Mouse (Mus musculus) liver, embryonic 16.5 days (tissue): ENCODE measurements around the gene Ehhadh. TPM values are rescaled to one million over a fixed set of nuclear protein-coding genes. Genes with fewer than 3 reads are reported as not detected.

Experiments
- ATAC-seq: fragments of 200-750 bp; cut with Nextera tagmentation; 2 replicates; pipeline ENCODE4 v1.8.0; 2017; ENCODE audit warnings: low read depth, mild to moderate bottlenecking, moderate number of reproducible peaks, moderate library complexity
- H3K27ac ChIP-seq: fragments of 300-500 bp; sonication (generic); 2 replicates; pipeline ENCODE4 v1.5.1; 2014; ENCODE audit warnings: mild to moderate bottlenecking, low read length
- H3K27me3 ChIP-seq: fragments of 300-500 bp; sonication (generic); 2 replicates; pipeline ENCODE4 v1.6.1; 2014; ENCODE audit warnings: low read depth, low read length, mixed read lengths; ENCODE audit not compliant: control insufficient read depth, insufficient read depth
- H3K36me3 ChIP-seq: fragments of 300-500 bp; sonication (generic); 2 replicates; pipeline ENCODE4 v1.6.1; 2014; ENCODE audit warnings: mild to moderate bottlenecking; ENCODE audit not compliant: control insufficient read depth, insufficient read depth
- H3K4me1 ChIP-seq: fragments of 300-500 bp; sonication (generic); 2 replicates; pipeline ENCODE4 v1.6.1; 2014; ENCODE audit warnings: low read depth, low read length, mixed read lengths; ENCODE audit not compliant: control insufficient read depth
- H3K4me2 ChIP-seq: fragments of 300-500 bp; sonication (generic); 2 replicates; pipeline ENCODE4 v1.6.1; 2014; ENCODE audit warnings: low read depth, low read length, mixed read lengths
- H3K4me3 ChIP-seq: fragments of 300-500 bp; sonication (generic); 2 replicates; pipeline ENCODE4 v1.5.1; 2014; ENCODE audit warnings: low read depth, mild to moderate bottlenecking, low read length
- H3K9ac ChIP-seq: fragments of 300-500 bp; sonication (generic); 2 replicates; pipeline ENCODE4 v1.6.1; 2014; ENCODE audit warnings: low read depth, low read length
- H3K9me3 ChIP-seq: fragments of 300-500 bp; sonication (generic); replicated peaks from 2 replicates; pipeline ENCODE4 v1.6.1; 2016; ENCODE audit warnings: low read length; ENCODE audit not compliant: control insufficient read depth
- WGBS: fragments of 180-500 bp; shearing (Covaris S2); extraction: QIAGEN DNeasy Blood & Tissue Kit; methylation state at CpG from one replicate; pipeline ENCODE4 v1.1.7; 2014; ENCODE audit not compliant: insufficient replicate concordance; 5-methylcytosine and 5-hydroxymethylcytosine counted together
- polyA plus RNA-seq: library from polyadenylated mRNA; unstranded; fragments of >200 nt; fragmentation: Nextera tagmentation; extraction: Ambion mirVana; gene quantifications from 2 replicates; pipeline ENCODE4 v1.2.1, GENCODE M21; 2015

Ehhadh gene
- polyA plus RNA-seq: 12.5 and 14.6 TPM in 2 replicates

- Histone ChIP-seq H3K9me3 (no peaks in the 10 kb centered on the region), H3K27me3 (no peaks in the 10 kb centered on the region), H3K9ac (peak within 1 kb of the TSS; percentile 72), H3K4me3 (peak within 1 kb of the TSS; percentile 67), H3K27ac (peak within 1 kb of the TSS; percentile 78), H3K36me3 (no peaks in the 10 kb centered on the region), H3K4me1 (peaks cover 25% of the 10 kb centered on the region), H3K4me2 (peak within 1 kb of the TSS; percentile 86)
- WGBS: 9% methylated on average over 28 of the region's 28 CpGs
- ATAC-seq: peak; percentile 90
Observed at GRCm38 (mm10) chr16:21787516-21788353, at the start of gene Ehhadh. TSS of gene Ehhadh (minus strand) at chr16:21787807.

GRCm38 (mm10) chr16:21836311-21837072, 48.9 kb upstream of the Ehhadh start:
- no peak for ATAC-seq
- Histone ChIP-seq H3K27ac (no peak overlapping the region), H3K9ac (no peak overlapping the region), H3K9me3 (no peaks in the 10 kb centered on the region), H3K4me3 (no peak overlapping the region), H3K36me3 (no peaks in the 10 kb centered on the region), H3K27me3 (no peaks in the 10 kb centered on the region), H3K4me2 (no peak overlapping the region), H3K4me1 (no peaks in the 10 kb centered on the region; the same call in 1 of the 2 replicates)
- WGBS: 39% methylated on average over 7 of the region's 7 CpGs

GRCm38 (mm10) chr16:21835584-21835931, 48.0 kb upstream of the Ehhadh start:
- no peak overlapping the region for H3K27ac ChIP-seq
- H3K9ac ChIP-seq: no peak overlapping the region
- peaks cover 2% of the 10 kb centered on the region; the same call in 1 of the 2 replicates for H3K4me1 ChIP-seq
- WGBS: 44% methylated on average over 7 of the region's 7 CpGs
- H3K4me3 ChIP-seq: no peak overlapping the region
- no peaks in the 10 kb centered on the region for H3K36me3 ChIP-seq
- H3K4me2 ChIP-seq: no peak overlapping the region
- H3K27me3 ChIP-seq: no peaks in the 10 kb centered on the region
- no peaks in the 10 kb centered on the region for H3K9me3 ChIP-seq
- no peak for ATAC-seq

- peaks cover 2% of the 10 kb centered on the region; the same call in 1 of the 2 replicates for H3K4me1 ChIP-seq
- H3K27ac ChIP-seq: no peak overlapping the region
- no peaks in the 10 kb centered on the region for H3K27me3 ChIP-seq
- H3K9me3 ChIP-seq: no peaks in the 10 kb centered on the region
- no peak overlapping the region for H3K9ac ChIP-seq
- H3K4me3 ChIP-seq: no peak overlapping the region
- 63% methylated on average over 8 of the region's 8 CpGs for WGBS
- no peak overlapping the region for H3K4me2 ChIP-seq
- no peak for ATAC-seq
- no peaks in the 10 kb centered on the region for H3K36me3 ChIP-seq
Observed at GRCm38 (mm10) chr16:21834866-21835583, 47.4 kb upstream of the Ehhadh start.

GRCm38 (mm10) chr16:21833970-21834369, 46.4 kb upstream of the Ehhadh start:
- peaks cover 2% of the 10 kb centered on the region; the same call in 1 of the 2 replicates for H3K4me1 ChIP-seq
- no peaks in the 10 kb centered on the region for H3K27me3 ChIP-seq
- H3K36me3 ChIP-seq: no peaks in the 10 kb centered on the region
- H3K4me3 ChIP-seq: no peak overlapping the region
- ATAC-seq: no peak
- H3K4me2 ChIP-seq: no peak overlapping the region
- WGBS: 60% methylated on average over 10 of the region's 10 CpGs
- no peaks in the 10 kb centered on the region for H3K9me3 ChIP-seq
- no peak overlapping the region for H3K9ac ChIP-seq
- no peak overlapping the region for H3K27ac ChIP-seq

- Histone ChIP-seq H3K9ac (no peak overlapping the region), H3K4me3 (no peak overlapping the region), H3K27ac (no peak overlapping the region), H3K36me3 (no peaks in the 10 kb centered on the region), H3K4me1 (peaks cover 2% of the 10 kb centered on the region; the same call in 1 of the 2 replicates), H3K9me3 (no peaks in the 10 kb centered on the region), H3K4me2 (no peak overlapping the region), H3K27me3 (no peaks in the 10 kb centered on the region)
- WGBS: 51% methylated on average over 1 of the region's 1 CpGs
- no peak for ATAC-seq
Observed at GRCm38 (mm10) chr16:21833469-21833868, 45.9 kb upstream of the Ehhadh start.

- Histone ChIP-seq H3K9me3 (no peaks in the 10 kb centered on the region), H3K9ac (no peak overlapping the region), H3K36me3 (no peaks in the 10 kb centered on the region), H3K4me3 (no peak overlapping the region), H3K4me2 (no peak overlapping the region), H3K27ac (no peak overlapping the region), H3K4me1 (peaks cover 4% of the 10 kb centered on the region; the same call in 1 of the 2 replicates), H3K27me3 (no peaks in the 10 kb centered on the region)
- peak; percentile 82 for ATAC-seq
- 63% methylated on average over 5 of the region's 5 CpGs for WGBS
Observed at GRCm38 (mm10) chr16:21831764-21832163, 44.2 kb upstream of the Ehhadh start.

- no peak overlapping the region for H3K9ac ChIP-seq
- no peaks in the 10 kb centered on the region for H3K9me3 ChIP-seq
- H3K4me3 ChIP-seq: no peak overlapping the region
- 64% methylated on average over 6 of the region's 6 CpGs for WGBS
- ATAC-seq: peak; percentile 6; the same call in 1 of the 2 replicates
- peaks cover 4% of the 10 kb centered on the region; the same call in 1 of the 2 replicates for H3K4me1 ChIP-seq
- no peaks in the 10 kb centered on the region for H3K36me3 ChIP-seq
- no peak overlapping the region for H3K27ac ChIP-seq
- no peaks in the 10 kb centered on the region for H3K27me3 ChIP-seq
- H3K4me2 ChIP-seq: no peak overlapping the region
Observed at GRCm38 (mm10) chr16:21830784-21831183, 43.2 kb upstream of the Ehhadh start.
